Mouse (Mus musculus) limb, embryonic 14.5 days (tissue): ENCODE measurements around the gene Ksr1. TPM values are rescaled to one million over a fixed set of nuclear protein-coding genes. Genes with fewer than 3 reads are reported as not detected.

Experiments
- ATAC-seq: fragments of 200-750 bp; cut with Nextera tagmentation; 2 replicates; pipeline ENCODE4 v1.8.0; 2017; ENCODE audit warnings: low read depth, moderate number of reproducible peaks, moderate TSS enrichment; ENCODE audit not compliant: low FRiP score
- DNase-seq: peaks from one replicate; pipeline ENCODE4 v3.0.0-alpha.2; 2015; ENCODE audit warnings: low spot score
- H3K27ac ChIP-seq: fragments of 300-500 bp; sonication (generic); replicated peaks from 2 replicates; pipeline ENCODE4 v1.5.1; 2014; ENCODE audit warnings: low read depth, mild to moderate bottlenecking, low read length, moderate library complexity, mixed read lengths
- H3K27me3 ChIP-seq: fragments of 300-500 bp; sonication (generic); 2 replicates; pipeline ENCODE4 v1.6.1; 2014; ENCODE audit warnings: low read length, mixed read lengths; ENCODE audit not compliant: control insufficient read depth, insufficient read depth
- H3K36me3 ChIP-seq: fragments of 300-500 bp; sonication (generic); 2 replicates; pipeline ENCODE4 v1.6.1; 2014; ENCODE audit warnings: mild to moderate bottlenecking, low read length, moderate library complexity, mixed read lengths; ENCODE audit not compliant: control insufficient read depth, insufficient read depth
- H3K4me1 ChIP-seq: fragments of 300-500 bp; sonication (generic); 2 replicates; pipeline ENCODE4 v1.6.1; 2014; ENCODE audit warnings: antibody characterized with exemption, low read length, mixed read lengths; ENCODE audit not compliant: control insufficient read depth, insufficient read depth
- H3K4me2 ChIP-seq: fragments of 300-500 bp; sonication (generic); replicated peaks from 2 replicates; pipeline ENCODE4 v1.6.1; 2014; ENCODE audit warnings: low read depth, mild to moderate bottlenecking, low read length, moderate library complexity; ENCODE audit not compliant: severe bottlenecking
- H3K4me3 ChIP-seq: fragments of 300-500 bp; sonication (generic); replicated peaks from 2 replicates; pipeline ENCODE4 v1.5.1; 2014; ENCODE audit warnings: low read length
- H3K9ac ChIP-seq: fragments of 300-500 bp; sonication (generic); 2 replicates; pipeline ENCODE4 v1.6.1; 2014; ENCODE audit warnings: mild to moderate bottlenecking, low read depth, low read length, moderate library complexity; ENCODE audit not compliant: severe bottlenecking
- H3K9me3 ChIP-seq: fragments of 300-500 bp; sonication (generic); 2 replicates; pipeline ENCODE4 v1.6.1; 2016; ENCODE audit warnings: low read length; ENCODE audit not compliant: control insufficient read depth
- POLR2A ChIP-seq: fragments of 200-500 bp; IDR thresholded peaks from 2 replicates; pipeline ENCODE4 v1.8.0; 2012; ENCODE audit warnings: inconsistent platforms, mild to moderate bottlenecking, moderate library complexity, borderline replicate concordance; ENCODE audit not compliant: insufficient read depth, insufficient read length; ENCODE audit errors: extremely low read depth
- WGBS: fragments of 180-500 bp; shearing (Covaris S2); extraction: QIAGEN DNeasy Blood & Tissue Kit; methylation state at CpG from one replicate; pipeline ENCODE4 v1.1.7; 2014; 5-methylcytosine and 5-hydroxymethylcytosine counted together
- polyA plus RNA-seq, 2 experiments: library from polyadenylated mRNA; depleted of rRNA in 1 of 2; stranded (reverse) in 1 of 2; unstranded in 1 of 2; fragments of >200 nt; fragmentation: Nextera tagmentation in 1 of 2; extraction: Ambion mirVana in 1 of 2; gene quantifications; 2 replicates each; pipeline versions ENCODE4 v1.2.1 to v1.2.3; 2012 to 2014

Gene Ksr1
- polyA plus RNA-seq, 2 experiments, result 8.2 to 24.1 TPM

- DNase-seq (no peak), ATAC-seq (no peak)
- H3K27ac ChIP-seq, result no peak overlapping the region
- no peak overlapping the region for H3K9ac ChIP-seq
- peaks cover 12% of the 10 kb centered on the region for H3K4me1 ChIP-seq
- no peaks in the 10 kb centered on the region for H3K36me3 ChIP-seq
- no peak overlapping the region for H3K4me2 ChIP-seq
- no peak for TF ChIP-seq POLR2A
- no peaks in the 10 kb centered on the region for H3K27me3 ChIP-seq
- WGBS, result 73% methylated on average over 8 of the region's 8 CpGs
- no peak overlapping the region for H3K4me3 ChIP-seq
- no peaks in the 10 kb centered on the region for H3K9me3 ChIP-seq
Measured at GRCm38 (mm10) chr11:79115659-79116058, 30.5 kb downstream of the Ksr1 start.

- Histone ChIP-seq H3K4me1 (peaks cover 12% of the 10 kb centered on the region), H3K9me3 (no peaks in the 10 kb centered on the region), H3K27me3 (no peaks in the 10 kb centered on the region), H3K4me3 (no peak overlapping the region), H3K36me3 (no peaks in the 10 kb centered on the region), H3K27ac (no peak overlapping the region), H3K9ac (no peak overlapping the region), H3K4me2 (no peak overlapping the region)
- WGBS, result 24% methylated on average over 6 of the region's 6 CpGs
- TF ChIP-seq POLR2A, result no peak
- no peak for DNase-seq
- no peak for ATAC-seq
Measured at GRCm38 (mm10) chr11:79114061-79114460, 32.1 kb downstream of the Ksr1 start.

- DNase-seq, result no peak
- no peak overlapping the region for H3K9ac ChIP-seq
- H3K36me3 ChIP-seq, result no peaks in the 10 kb centered on the region
- ATAC-seq, result no peak
- no peak overlapping the region for H3K4me3 ChIP-seq
- peaks cover 12% of the 10 kb centered on the region for H3K4me1 ChIP-seq
- H3K27ac ChIP-seq, result no peak overlapping the region
- no peak overlapping the region for H3K4me2 ChIP-seq
- no peaks in the 10 kb centered on the region for H3K9me3 ChIP-seq
- no peaks in the 10 kb centered on the region for H3K27me3 ChIP-seq
- WGBS, result 75% methylated on average over 4 of the region's 4 CpGs
- no peak for TF ChIP-seq POLR2A
Measured at GRCm38 (mm10) chr11:79113397-79113796, 32.8 kb downstream of the Ksr1 start.

- DNase-seq (peak; percentile 33), ATAC-seq (no peak)
- Histone ChIP-seq H3K9ac (no peak overlapping the region), H3K36me3 (no peaks in the 10 kb centered on the region), H3K9me3 (no peaks in the 10 kb centered on the region), H3K4me3 (no peak overlapping the region), H3K4me2 (no peak overlapping the region), H3K4me1 (peaks cover 12% of the 10 kb centered on the region), H3K27ac (no peak overlapping the region), H3K27me3 (no peaks in the 10 kb centered on the region)
- TF ChIP-seq POLR2A, result no peak
- WGBS, result 67% methylated on average over 19 of the region's 19 CpGs
Measured at GRCm38 (mm10) chr11:79112559-79113302, 33.5 kb downstream of the Ksr1 start.

GRCm38 (mm10) chr11:79111864-79112558 lies 34.2 kb downstream of the Ksr1 start:
- no peaks in the 10 kb centered on the region; the same call in 1 of the 2 replicates for H3K36me3 ChIP-seq
- no peak overlapping the region for H3K9ac ChIP-seq
- H3K4me2 ChIP-seq, result no peak overlapping the region
- ATAC-seq (no peak), DNase-seq (no peak)
- no peaks in the 10 kb centered on the region for H3K9me3 ChIP-seq
- no peaks in the 10 kb centered on the region for H3K27me3 ChIP-seq
- no peak overlapping the region for H3K27ac ChIP-seq
- H3K4me3 ChIP-seq, result no peak overlapping the region
- no peak for TF ChIP-seq POLR2A
- 85% methylated on average over 10 of the region's 10 CpGs for WGBS
- peaks cover 12% of the 10 kb centered on the region for H3K4me1 ChIP-seq
